Mouse (Mus musculus) erythroblast, embryonic 14.5 days (primary cell): Measurements from ENCODE around the gene Fam50b.

Experiments
- GATA1 ChIP-seq: IDR thresholded peaks from 2 replicates; pipeline ENCODE4 v1.6.1; 2012; ENCODE audit warnings: low read length, inconsistent platforms, mixed read lengths
- TAL1 ChIP-seq: IDR thresholded peaks from 3 replicates; pipeline ENCODE4 v1.6.1; 2012; ENCODE audit warnings: low read length, inconsistent platforms, mixed read lengths

GRCm38 (mm10) chr13:34691049-34691448, 43.6 kb upstream of the Fam50b start:
- no peak for TF ChIP-seq TAL1
- no peak for TF ChIP-seq GATA1
